Mouse (Mus musculus): Measurements from ENCODE around the gene Tmem117.

DNA sequence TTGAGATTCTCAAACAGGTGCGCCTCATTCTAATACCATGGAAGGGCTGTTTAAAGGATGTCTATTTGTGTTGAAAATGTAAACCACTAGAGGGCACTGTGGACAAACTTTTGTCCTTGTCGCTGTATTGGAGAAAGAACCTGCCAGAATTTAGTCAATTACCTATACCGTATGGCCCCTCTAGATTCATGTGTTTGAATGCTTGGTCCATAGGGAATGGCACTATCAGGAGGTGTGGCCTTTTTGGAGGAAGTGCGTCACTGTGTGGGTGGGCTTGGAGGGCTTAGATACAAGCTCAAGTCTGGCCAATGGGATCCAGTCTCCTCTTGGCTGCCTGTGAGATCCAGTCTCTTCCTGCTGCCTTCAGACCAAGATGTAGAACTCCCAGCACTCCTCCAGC is 140.2 kb downstream of the Tmem117 start:
- TF ChIP-seq GATA1 (IDR thresholded peaks at IDR 0.05; ENCODE audit: low read length): no peak
- TF ChIP-seq TAL1 (IDR thresholded peaks at IDR 0.05; ENCODE audit: low read length): no peak

All from erythroblast, embryonic 14.5 days (primary cell).